Mouse (Mus musculus) cerebellum, adult 9-10 months (tissue): ENCODE data around the gene Engase.

ENCODE experiments used
- DNase-seq: peaks from one replicate; pipeline ENCODE4 v3.0.0; 2022

Gene Engase

GRCm38 (mm10) chr11:118476396-118477373, at the start of gene Engase:
Gene Engase, plus strand, starts transcription at chr11:118476829.
- peak; percentile 95 for DNase-seq

- DNase-seq: no peak
Measured at GRCm38 (mm10) chr11:118427266-118427779, 49.3 kb upstream of the Engase start.

GRCm38 (mm10) chr11:118427986-118428385, 48.6 kb upstream of the Engase start, which contains the start of gene C1qtnf1:
Gene C1qtnf1, plus strand, starts transcription at chr11:118428203.
- DNase-seq: no peak

GRCm38 (mm10) chr11:118428460-118428868, 48.2 kb upstream of the Engase start:
- DNase-seq: no peak

- DNase-seq: no peak
Measured at GRCm38 (mm10) chr11:118428944-118429709, 47.5 kb upstream of the Engase start.

GRCm38 (mm10) chr11:118430291-118430885, 46.2 kb upstream of the Engase start:
- no peak for DNase-seq

- DNase-seq: no peak
Measured at GRCm38 (mm10) chr11:118431100-118431948, 45.3 kb upstream of the Engase start.

GRCm38 (mm10) chr11:118433398-118433868, 43.2 kb upstream of the Engase start:
- DNase-seq: no peak

GRCm38 (mm10) chr11:118434093-118434492, 42.5 kb upstream of the Engase start:
- DNase-seq: no peak

GRCm38 (mm10) chr11:118436471-118436935, 40.1 kb upstream of the Engase start:
- DNase-seq: peak; percentile 84

GRCm38 (mm10) chr11:118438665-118439414, 37.8 kb upstream of the Engase start:
- DNase-seq: no peak

- DNase-seq: no peak
Measured at GRCm38 (mm10) chr11:118442691-118443090, 33.9 kb upstream of the Engase start.

- peak; percentile 59 for DNase-seq
Measured at GRCm38 (mm10) chr11:118443201-118443970, 33.2 kb upstream of the Engase start.

- DNase-seq: peak; percentile 67
Measured at GRCm38 (mm10) chr11:118445843-118446242, 30.8 kb upstream of the Engase start.

GRCm38 (mm10) chr11:118447346-118447745, 29.3 kb upstream of the Engase start:
- no peak for DNase-seq

- no peak for DNase-seq
Measured at GRCm38 (mm10) chr11:118448385-118448784, 28.2 kb upstream of the Engase start.

- no peak for DNase-seq
Measured at GRCm38 (mm10) chr11:118451211-118451610, 25.4 kb upstream of the Engase start.

GRCm38 (mm10) chr11:118452955-118453354, 23.7 kb upstream of the Engase start:
- no peak for DNase-seq

- DNase-seq: no peak
Measured at GRCm38 (mm10) chr11:118453886-118454671, 22.6 kb upstream of the Engase start.
